Mouse (Mus musculus) inflammation-experienced regulatory T-cells, adult 16 weeks (primary cell): ENCODE results near the gene Cdc42ep1. TPM values are rescaled to one million over a fixed set of nuclear protein-coding genes. Genes with fewer than 3 reads are reported as not detected.

Experiments
- polyA plus RNA-seq: library from polyadenylated mRNA; unstranded; fragments of 100-300 nt; shearing (Covaris generic); gene quantifications from one replicate; pipeline ENCODE4 v1.2.1, GENCODE M21; 2017

Cdc42ep1 gene
- not detected for polyA plus RNA-seq

GRCm38 (mm10) chr15:78842371-78843163, at the start of gene Cdc42ep1:
Gene Cdc42ep1, plus strand, starts transcription at chr15:78842624.

DNA sequence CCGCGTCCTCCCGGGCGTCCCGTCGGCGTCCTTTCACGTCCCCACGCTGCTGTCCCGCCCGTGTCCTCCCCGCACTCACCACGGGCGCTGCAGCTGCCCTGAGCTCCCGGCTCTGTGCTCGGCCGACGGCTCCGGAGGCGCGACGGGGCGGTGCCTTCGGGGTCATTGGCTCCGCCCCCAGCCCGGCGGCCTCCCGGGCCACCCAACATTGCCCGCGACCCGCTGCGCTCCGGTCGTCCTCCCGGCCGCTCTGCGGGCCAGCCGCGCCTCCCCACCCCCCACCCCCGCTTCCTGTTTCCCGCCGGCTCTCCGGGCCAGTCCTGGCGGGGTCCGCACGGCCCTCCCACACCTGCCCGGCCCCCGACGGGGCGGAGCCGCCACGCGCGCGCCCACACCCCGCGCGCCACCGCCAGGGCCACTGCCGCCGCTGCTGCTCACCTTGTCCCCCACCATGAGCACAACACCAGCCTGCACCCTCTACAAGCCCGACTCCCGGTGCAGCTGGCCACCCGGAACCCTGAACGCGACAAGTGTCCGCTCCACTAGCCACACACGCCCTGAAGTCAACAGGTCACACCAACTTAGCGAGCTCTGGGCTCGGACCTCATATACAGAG, 39.5 kb upstream of the Cdc42ep1 start, which contains the start of gene Card10:
Gene Card10 (minus strand): TSS at position 267 of the 616 bp plus-strand sequence.

GRCm38 (mm10) chr15:78855303-78855965, 13.0 kb downstream of the Cdc42ep1 start, which contains the start of gene Lgals2:
Gene Lgals2, minus strand, starts transcription at chr15:78855529.

GRCm38 (mm10) chr15:78876991-78877809, 34.8 kb downstream of the Cdc42ep1 start, which contains the start of gene Gga1:
Gene Gga1, plus strand, starts transcription at chr15:78877190.

GRCm38 (mm10) chr15:78899409-78899739, 57.0 kb downstream of the Cdc42ep1 start, which contains the start of gene Gm49510:
Gene Gm49510, plus strand, starts transcription at chr15:78899667.

DNA sequence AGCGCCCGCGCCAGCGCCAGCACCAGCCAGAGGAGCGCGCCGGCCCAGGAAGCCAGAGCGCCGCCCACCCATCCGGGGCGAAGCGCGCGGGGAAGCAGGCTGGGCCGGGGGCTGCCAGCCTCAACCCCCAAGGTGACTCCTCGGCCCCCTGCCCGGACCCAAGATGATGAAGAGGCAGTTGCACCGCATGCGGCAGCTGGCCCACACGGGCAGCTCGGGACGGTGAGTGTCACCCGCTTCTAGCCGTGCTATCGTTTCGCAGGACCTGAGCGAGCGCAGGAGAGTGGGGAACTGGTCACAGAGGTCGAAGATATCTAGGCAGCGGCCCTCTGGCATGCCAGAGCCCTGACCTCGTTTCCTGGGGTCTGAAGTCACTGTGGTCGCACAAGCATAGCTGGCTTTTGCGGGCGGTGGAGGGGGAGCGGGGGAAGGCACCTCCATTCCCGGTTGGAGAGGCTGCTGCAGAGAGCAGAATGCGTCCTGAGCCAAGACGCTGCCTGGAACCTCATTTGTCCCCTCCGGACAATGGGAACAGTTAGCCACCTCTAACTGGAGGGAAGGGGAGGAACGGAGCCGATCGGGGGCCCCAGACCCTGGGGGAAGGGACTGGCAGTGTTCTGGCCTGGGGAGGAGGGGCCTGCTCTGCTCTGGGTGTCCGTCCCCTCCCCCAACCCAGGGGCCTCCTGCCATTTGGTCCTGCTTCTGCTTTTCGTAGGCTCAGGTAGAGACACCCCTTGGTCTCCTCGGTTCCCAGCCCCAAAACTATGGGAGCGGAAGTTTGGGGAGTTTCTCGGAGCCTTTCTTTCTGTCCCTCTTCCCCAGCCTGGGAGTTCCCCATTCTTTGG, 57.5 kb downstream of the Cdc42ep1 start, which contains the start of gene Sh3bp1:
Gene Sh3bp1 (plus strand): TSS at position 29 of the 845 bp plus-strand sequence.

Other genes starting within 250 kb of the Cdc42ep1 start
- gene Cyth4, start 245.6 kb upstream of the Cdc42ep1 start, polyA plus RNA-seq: 550 TPM
- gene Elfn2, start 123.9 kb upstream of the Cdc42ep1 start, polyA plus RNA-seq: 0.07 TPM
- gene Mfng, start 69.1 kb upstream of the Cdc42ep1 start, polyA plus RNA-seq: 177 TPM
- 0.38 TPM for gene Card10, start 39.6 kb upstream of the Cdc42ep1 start, polyA plus RNA-seq
- not detected for gene Lgals2, start 12.9 kb downstream of the Cdc42ep1 start, polyA plus RNA-seq
- 76.9 TPM for gene Gga1, start 34.6 kb downstream of the Cdc42ep1 start, polyA plus RNA-seq
- 0.57 TPM for gene Gm49510, start 57.0 kb downstream of the Cdc42ep1 start, polyA plus RNA-seq
- gene Sh3bp1, start 57.1 kb downstream of the Cdc42ep1 start, polyA plus RNA-seq: 251 TPM
- 1.9 TPM for gene Pdxp, start 71.3 kb downstream of the Cdc42ep1 start, polyA plus RNA-seq
- 515 TPM for gene Lgals1, start 84.1 kb downstream of the Cdc42ep1 start, polyA plus RNA-seq
- 49.7 TPM for gene Nol12, start 92.3 kb downstream of the Cdc42ep1 start, polyA plus RNA-seq
- gene Triobp, start 105.1 kb downstream of the Cdc42ep1 start, polyA plus RNA-seq: 105 TPM
- 74.2 TPM for gene H1f0, start 185.8 kb downstream of the Cdc42ep1 start, polyA plus RNA-seq
- not detected for gene Galr3, start 199.3 kb downstream of the Cdc42ep1 start, polyA plus RNA-seq
- 10.7 TPM for gene Ankrd54, start 220.3 kb downstream of the Cdc42ep1 start, polyA plus RNA-seq
- gene Eif3l, start 232.6 kb downstream of the Cdc42ep1 start, polyA plus RNA-seq: 171 TPM